Mouse (Mus musculus): Measurements from ENCODE around the gene Rc3h2. TPM values are rescaled to one million over a fixed set of nuclear protein-coding genes. Genes with fewer than 3 reads are reported as not detected.

The Rc3h2 gene
- polyA plus RNA-seq, 2 experiments: 3.2 to 3.7 TPM

DNA sequence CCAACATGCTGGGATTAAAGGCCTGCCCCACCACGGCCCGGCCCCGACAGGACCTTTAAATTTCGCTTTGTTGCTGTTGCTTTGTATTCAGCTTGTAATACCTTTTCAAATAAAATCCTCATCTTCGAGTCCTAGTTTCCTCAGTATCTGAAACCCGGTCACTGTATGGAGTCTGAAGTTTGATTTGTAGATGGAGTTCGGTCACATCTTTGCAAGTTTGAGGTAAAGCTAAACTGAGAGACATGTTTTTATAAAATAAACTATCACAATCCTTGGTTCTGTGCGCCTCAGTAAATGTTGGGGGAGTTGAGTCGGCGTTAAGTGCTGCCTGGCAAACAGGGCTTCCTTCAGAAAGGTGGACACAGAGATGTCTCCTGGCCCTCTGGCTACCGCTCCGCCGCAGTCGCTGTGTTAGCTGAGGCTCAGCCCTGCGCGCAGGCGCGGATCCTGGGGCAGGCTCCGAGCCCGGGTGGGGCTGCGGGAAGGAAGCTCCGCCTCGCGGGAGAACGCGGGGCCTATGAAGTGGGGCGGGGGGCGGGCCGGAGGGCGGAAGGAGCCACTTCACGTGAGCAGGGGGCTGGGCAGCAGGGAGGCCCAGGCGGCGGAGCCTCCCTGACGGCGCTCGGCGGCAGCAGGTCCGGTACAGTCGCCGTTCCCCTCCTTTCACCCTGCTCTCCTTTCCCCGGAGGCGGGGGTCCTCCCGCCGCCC is 29.1 kb upstream of the Rc3h2 start:
- no peaks in the 10 kb centered on the region; the same call in 1 of the 2 replicates for H3K36me3 ChIP-seq (replicated peaks; ENCODE audit: control insufficient read depth, insufficient read depth, low read depth)

DNA sequence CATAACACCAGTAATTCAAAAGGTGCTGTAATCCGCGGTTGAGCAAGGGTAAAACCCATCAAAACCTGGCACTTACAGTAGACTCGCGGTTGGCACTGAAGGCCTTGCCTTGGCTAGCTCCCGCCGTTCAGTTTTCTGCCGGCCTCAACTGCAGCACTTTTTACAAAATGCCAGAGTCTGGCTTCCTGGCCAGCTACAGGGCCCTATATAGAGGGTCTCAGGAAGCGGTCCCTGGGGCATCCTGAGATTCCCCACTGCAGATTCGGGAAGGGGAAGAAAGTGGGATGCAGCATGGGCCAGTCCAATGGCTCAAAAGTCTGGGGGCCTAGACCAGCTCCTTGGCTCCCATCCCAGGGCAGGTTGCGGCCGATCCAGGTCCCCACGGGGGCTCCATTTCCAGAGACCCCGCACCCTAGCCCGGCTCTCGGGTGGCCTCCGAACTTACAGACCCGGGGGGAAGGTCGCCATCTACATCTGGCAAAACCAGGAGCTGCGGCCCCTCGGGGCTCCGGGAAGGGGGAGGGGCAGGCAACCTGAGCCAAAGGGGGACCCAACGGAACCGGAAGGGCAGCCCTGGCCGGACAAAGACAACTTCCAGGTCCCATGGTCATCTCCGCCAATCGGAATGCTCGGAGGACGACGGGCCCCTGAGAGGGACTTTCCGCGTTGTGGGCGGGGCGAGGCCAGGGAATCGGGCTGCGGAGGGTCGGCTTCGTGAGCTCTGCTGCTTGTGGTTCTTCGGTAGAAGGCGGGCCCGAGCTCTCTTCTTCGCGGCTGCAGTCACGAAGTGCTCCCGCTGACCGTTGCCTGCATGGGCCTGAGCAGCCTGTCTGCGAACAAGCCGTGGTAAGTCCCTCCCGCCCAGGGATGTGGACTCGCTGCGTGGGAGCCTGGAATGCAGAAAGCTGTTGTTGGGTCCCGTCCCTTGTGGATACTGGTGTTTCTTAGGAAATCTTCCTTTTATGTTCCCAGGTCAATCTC is 20.2 kb upstream of the Rc3h2 start, which contains the start of the genes Zbtb26, Zbtb6 and Rabgap1:
Zbtb26 (minus strand) TSS at position 525 of the 981 bp plus-strand sequence.
Zbtb6 (minus strand) TSS at position 561 of the 981 bp plus-strand sequence.
Rabgap1 (plus strand) TSS at position 669 of the 981 bp plus-strand sequence.
- Histone ChIP-seq H3K27me3 (ENCODE audit: control insufficient read depth, insufficient read depth, low read length) (no peaks in the 10 kb centered on the region), H3K4me2 (ENCODE audit: low read depth) (peak within 1 kb of the TSS; percentile 89), H3K4me3 (ENCODE audit: insufficient read depth in 1 of 2, low read depth in 2 of 2, low read length in 2 of 2) (peak within 1 kb of the TSS; percentile 86 to 94), H3K9ac (replicated peaks) (peak within 1 kb of the TSS; percentile 84), H3K9me3 (ENCODE audit: control insufficient read depth, low read length) (no peaks in the 10 kb centered on the region), H3K4me1 (replicated peaks; ENCODE audit: control insufficient read depth in 2 of 2, insufficient read depth in 2 of 2, low read length in 1 of 2) (peaks cover 6 to 19% of the 10 kb centered on the region in 2 experiments), H3K36me3 (replicated peaks; ENCODE audit: control insufficient read depth, insufficient read depth, low read depth) (no peaks in the 10 kb centered on the region), H3K27ac (peak within 1 kb of the TSS; percentile 89)
- peak; percentile 89 to 94 (median 92) for DNase-seq (ENCODE audit: low read depth in 3 of 3, low spot score in 3 of 3)
- ATAC-seq (ENCODE audit: insufficient read depth): peak; percentile 98
- under 1% methylated on average over 51 of the region's 51 CpGs for WGBS (ENCODE audit: insufficient replicate concordance)
- TF ChIP-seq CTCF (IDR thresholded peaks at IDR 0.05; ENCODE audit: low read depth): no peak
- no peak for TF ChIP-seq EP300 (IDR thresholded peaks at IDR 0.05; ENCODE audit: low read depth)

More for the DNA sequence above, 29.1 kb upstream of the Rc3h2 start:
- 8% methylated on average over 39 of the region's 44 CpGs for WGBS (ENCODE audit: insufficient replicate concordance)
- Histone ChIP-seq H3K27me3 (ENCODE audit: control insufficient read depth, insufficient read depth, low read length) (no peaks in the 10 kb centered on the region), H3K27ac (peak overlapping the region; percentile 61), H3K4me3 (ENCODE audit: insufficient read depth in 1 of 2, low read depth in 2 of 2, low read length in 2 of 2) (peak overlapping the region; percentile 88 to 90), H3K9me3 (ENCODE audit: control insufficient read depth, low read length) (no peaks in the 10 kb centered on the region), H3K4me2 (ENCODE audit: low read depth) (peak overlapping the region; percentile 75), H3K4me1 (replicated peaks; ENCODE audit: control insufficient read depth in 2 of 2, insufficient read depth in 2 of 2, low read length in 1 of 2) (peaks cover 6 to 7% of the 10 kb centered on the region in 2 experiments), H3K9ac (replicated peaks) (peak overlapping the region; percentile 93)
- peak; percentile 97 for ATAC-seq (ENCODE audit: insufficient read depth)
- DNase-seq (ENCODE audit: low read depth in 3 of 3, low spot score in 3 of 3): peak; percentile 84 to 86 (median 86)
- TF ChIP-seq EP300 (IDR thresholded peaks at IDR 0.05; ENCODE audit: low read depth): no peak
- TF ChIP-seq CTCF (IDR thresholded peaks at IDR 0.05; ENCODE audit: low read depth): peak; percentile 15; the same call in 1 of the 2 replicates

DNA sequence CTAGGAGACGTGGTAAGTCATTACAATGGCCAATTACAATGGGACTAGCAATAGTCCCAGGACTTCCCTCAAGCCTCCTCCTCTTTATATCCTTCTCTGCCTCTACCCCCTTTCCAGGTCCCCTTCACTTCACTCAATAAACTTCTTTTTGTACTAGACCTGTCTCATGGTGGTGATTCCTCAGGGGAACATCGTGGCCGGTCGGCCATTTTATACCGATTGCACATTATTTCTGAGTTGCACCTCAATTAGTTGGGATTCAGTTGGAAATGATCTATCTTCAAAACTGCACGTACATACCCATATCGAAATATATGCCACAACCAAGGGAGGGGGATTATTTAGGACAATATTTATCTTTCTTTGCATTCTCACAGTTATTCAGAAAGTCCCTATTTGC is 8.9 kb upstream of the Rc3h2 start:
- peak overlapping the region; percentile 60 to 95 for H3K4me3 ChIP-seq (ENCODE audit: insufficient read depth in 1 of 2, low read depth in 2 of 2, low read length in 2 of 2)
- H3K27me3 ChIP-seq (ENCODE audit: control insufficient read depth, insufficient read depth, low read length): no peaks in the 10 kb centered on the region
- 30% methylated on average over 7 of the region's 7 CpGs for WGBS (ENCODE audit: insufficient replicate concordance)
- peak overlapping the region; percentile 93 for H3K27ac ChIP-seq
- H3K36me3 ChIP-seq (replicated peaks; ENCODE audit: control insufficient read depth, insufficient read depth, low read depth): peaks cover 12% of the 10 kb centered on the region
- no peak for DNase-seq (ENCODE audit: low read depth in 3 of 3, low spot score in 3 of 3)
- peak overlapping the region; percentile 93 for H3K9ac ChIP-seq (replicated peaks)
- ATAC-seq (ENCODE audit: insufficient read depth): no peak
- H3K9me3 ChIP-seq (ENCODE audit: control insufficient read depth, low read length): no peaks in the 10 kb centered on the region
- peak overlapping the region; percentile 78 for H3K4me2 ChIP-seq (ENCODE audit: low read depth)
- H3K4me1 ChIP-seq (replicated peaks; ENCODE audit: control insufficient read depth in 2 of 2, insufficient read depth in 2 of 2, low read length in 1 of 2): peaks cover 9 to 10% of the 10 kb centered on the region in 2 experiments
- TF ChIP-seq EP300 (IDR thresholded peaks at IDR 0.05; ENCODE audit: low read depth): no peak
- TF ChIP-seq CTCF (IDR thresholded peaks at IDR 0.05; ENCODE audit: low read depth): no peak

DNA sequence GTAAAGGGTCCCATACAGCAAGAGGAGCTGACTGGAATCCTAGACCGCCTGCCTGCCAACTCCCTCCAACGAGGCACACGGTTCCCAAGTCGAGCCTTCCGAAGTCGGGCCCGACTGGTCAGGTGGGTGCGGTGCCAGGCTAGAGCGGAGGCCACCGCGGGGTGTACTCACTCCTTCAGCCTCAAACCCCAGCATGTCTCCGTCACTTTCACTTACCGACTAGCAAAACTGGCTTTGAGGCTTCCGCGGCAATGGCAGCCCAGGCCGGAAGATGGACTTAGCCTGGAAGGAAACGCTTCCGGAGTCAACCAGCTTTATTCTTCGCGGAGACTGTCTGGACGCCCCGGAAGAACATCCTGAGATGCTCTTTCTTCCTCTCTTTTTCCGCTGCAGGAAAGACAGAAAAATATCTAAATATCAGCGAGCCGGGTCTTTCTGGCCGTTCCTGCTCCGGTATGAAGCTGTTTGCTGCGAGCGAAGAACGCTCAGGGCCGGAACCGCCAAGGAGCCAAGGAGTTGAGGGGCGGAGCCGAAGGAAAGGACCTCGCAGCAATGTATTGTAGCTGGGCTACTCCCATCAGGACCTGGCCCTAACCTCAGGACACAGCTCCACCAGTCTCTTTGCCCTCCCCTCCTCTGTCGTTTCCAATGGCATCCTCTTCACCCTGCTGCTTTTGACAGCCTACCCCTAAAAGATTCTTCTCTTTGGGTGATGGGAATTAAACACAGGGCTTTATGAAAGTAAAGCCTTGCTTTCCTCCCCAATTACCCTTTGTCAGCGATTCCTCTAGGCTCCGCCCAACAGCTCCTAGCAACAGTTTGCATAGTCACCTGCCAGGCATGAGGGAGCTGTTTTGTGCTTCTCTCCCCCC is 8.1 kb upstream of the Rc3h2 start:
- Histone ChIP-seq H3K27ac (peak overlapping the region; percentile 93), H3K4me1 (replicated peaks; ENCODE audit: control insufficient read depth in 2 of 2, insufficient read depth in 2 of 2, low read length in 1 of 2) (peaks cover 9 to 10% of the 10 kb centered on the region in 2 experiments), H3K9me3 (ENCODE audit: control insufficient read depth, low read length) (no peaks in the 10 kb centered on the region), H3K4me3 (ENCODE audit: insufficient read depth in 1 of 2, low read depth in 2 of 2, low read length in 2 of 2) (peak overlapping the region; percentile 90 to 95), H3K36me3 (replicated peaks; ENCODE audit: control insufficient read depth, insufficient read depth, low read depth) (peaks cover 10% of the 10 kb centered on the region), H3K4me2 (ENCODE audit: low read depth) (peak overlapping the region; percentile 78), H3K27me3 (ENCODE audit: control insufficient read depth, insufficient read depth, low read length) (no peaks in the 10 kb centered on the region), H3K9ac (replicated peaks) (peak overlapping the region; percentile 93)
- TF ChIP-seq CTCF (IDR thresholded peaks at IDR 0.05; ENCODE audit: low read depth): no peak
- TF ChIP-seq EP300 (IDR thresholded peaks at IDR 0.05; ENCODE audit: low read depth): no peak
- ATAC-seq (ENCODE audit: insufficient read depth) (peak; percentile 94), DNase-seq (ENCODE audit: low read depth in 3 of 3, low spot score in 3 of 3) (peak; percentile 77 to 82 (median 78))
- under 1% methylated on average over 38 of the region's 38 CpGs for WGBS (ENCODE audit: insufficient replicate concordance)

Data from liver, embryonic 14.5 days (tissue).